Mouse (Mus musculus): ENCODE data around the gene Nedd4. TPM values are rescaled to one million over a fixed set of nuclear protein-coding genes. Genes with fewer than 3 reads are reported as not detected.
"Not testable (repeated sequence)": the region's sequence is repeated elsewhere in the genome, so short reads cannot be mapped to it uniquely, and the experiment has no call there.

Nedd4 gene
- polyA plus RNA-seq, 1 experiment from 2014 or later = 563 TPM

DNA sequence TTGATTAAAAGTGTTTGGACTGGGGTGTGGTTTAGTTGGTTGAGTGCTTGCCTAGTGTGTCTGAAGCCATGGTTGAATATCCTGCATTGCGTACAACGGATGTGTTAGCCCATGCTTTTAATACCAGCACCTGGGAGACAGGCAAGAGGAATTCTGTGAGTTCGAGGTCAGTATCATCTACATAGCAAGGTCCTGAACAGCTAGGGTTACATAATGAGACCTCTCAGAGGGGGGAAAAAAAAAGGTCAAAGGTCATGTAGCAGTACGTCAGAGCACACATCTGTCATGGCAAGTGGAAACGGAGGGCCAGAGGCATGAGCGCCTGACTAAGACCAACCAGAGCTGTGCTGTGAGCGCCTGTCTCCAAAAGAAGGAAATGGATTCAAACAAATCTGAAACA lies 3.4 kb downstream of the Nedd4 start:
- Histone ChIP-seq H3K9ac (replicated peaks) (peak overlapping the region; percentile 99; the same call in 1 of the 2 replicates), H3K27ac (peak overlapping the region; percentile 99), H3K4me1 (replicated peaks) (peaks cover 65% of the 10 kb centered on the region), H3K4me3 (replicated peaks) (peak overlapping the region; percentile 97), H3K27me3 (no peaks in the 10 kb centered on the region), H3K36me3 (peaks cover 36% of the 10 kb centered on the region), H3K4me2 (replicated peaks) (peak overlapping the region; percentile 90), H3K9me3 (no peaks in the 10 kb centered on the region)
- no peak for ATAC-seq
- WGBS = 46% methylated on average over 7 of the region's 7 CpGs

GRCm38 (mm10) chr9:72666352-72667021 lies 4.3 kb downstream of the Nedd4 start:
- H3K9ac ChIP-seq (replicated peaks); H3K27ac ChIP-seq: not testable (repeated sequence)

DNA sequence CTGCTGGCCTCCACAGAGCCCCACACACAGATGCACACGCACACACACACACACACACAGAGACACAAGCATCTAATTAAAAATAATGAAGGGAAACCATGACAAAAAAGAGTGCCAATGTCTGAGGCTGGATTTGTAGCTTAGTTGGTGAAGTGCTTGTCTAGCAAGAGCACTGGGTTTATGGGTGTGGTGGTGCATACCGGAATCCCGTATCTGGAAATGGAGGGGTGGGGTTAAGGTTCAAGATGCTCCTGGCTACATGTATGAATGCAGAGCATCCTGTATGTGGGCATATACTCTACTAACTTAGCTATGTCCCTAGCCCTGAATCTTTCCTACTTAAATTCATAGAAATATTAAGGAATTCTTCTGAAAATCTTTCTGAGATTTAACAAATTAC lies 5.0 kb downstream of the Nedd4 start:
- Histone ChIP-seq H3K4me3 (replicated peaks) (no peak overlapping the region), H3K27me3 (no peaks in the 10 kb centered on the region), H3K27ac (no peak overlapping the region), H3K4me1 (replicated peaks) (peaks cover 60% of the 10 kb centered on the region), H3K9ac (replicated peaks) (no peak overlapping the region), H3K36me3 (peaks cover 43% of the 10 kb centered on the region), H3K9me3 (no peaks in the 10 kb centered on the region), H3K4me2 (replicated peaks) (no peak overlapping the region)
- 80% methylated on average over 3 of the region's 3 CpGs for WGBS
- no peak for ATAC-seq

More at GRCm38 (mm10) chr9:72666352-72667021, 4.3 kb downstream of the Nedd4 start:
- H3K36me3 ChIP-seq = peaks cover 38% of the 10 kb centered on the region
- WGBS = 79% methylated on average over 7 of the region's 8 CpGs
- H3K9me3 ChIP-seq; ATAC-seq; H3K27me3 ChIP-seq; H3K4me3 ChIP-seq (replicated peaks): not testable (repeated sequence)
- H3K4me2 ChIP-seq (replicated peaks) = peak overlapping the region; percentile 90
- peaks cover 58% of the 10 kb centered on the region for H3K4me1 ChIP-seq (replicated peaks)

GRCm38 (mm10) chr9:72669383-72669782 lies 7.2 kb downstream of the Nedd4 start:
- no peaks in the 10 kb centered on the region for H3K9me3 ChIP-seq
- H3K27ac ChIP-seq = 0 out of 2 replicates have a peak overlapping the region, but pooled peaks have one; percentile 11
- whole genome bisulfite sequencing = 74% methylated on average over 7 of the region's 7 CpGs
- peaks cover 52% of the 10 kb centered on the region for H3K4me1 ChIP-seq (replicated peaks)
- H3K4me2 ChIP-seq (replicated peaks) = no peak overlapping the region
- H3K27me3 ChIP-seq = no peaks in the 10 kb centered on the region
- no peak overlapping the region for H3K9ac ChIP-seq (replicated peaks)
- no peak overlapping the region for H3K4me3 ChIP-seq (replicated peaks)
- H3K36me3 ChIP-seq = peaks cover 59% of the 10 kb centered on the region
- ATAC-seq = no peak

GRCm38 (mm10) chr9:72672361-72672760 lies 10.2 kb downstream of the Nedd4 start:
- 35% methylated on average over 2 of the region's 2 CpGs for WGBS
- Histone ChIP-seq H3K4me2 (replicated peaks) (no peak overlapping the region), H3K36me3 (peaks cover 65% of the 10 kb centered on the region), H3K9ac (replicated peaks) (no peak overlapping the region), H3K9me3 (no peaks in the 10 kb centered on the region), H3K4me3 (replicated peaks) (no peak overlapping the region), H3K27me3 (no peaks in the 10 kb centered on the region), H3K4me1 (replicated peaks) (peaks cover 24% of the 10 kb centered on the region), H3K27ac (no peak overlapping the region)
- no peak for ATAC-seq

DNA sequence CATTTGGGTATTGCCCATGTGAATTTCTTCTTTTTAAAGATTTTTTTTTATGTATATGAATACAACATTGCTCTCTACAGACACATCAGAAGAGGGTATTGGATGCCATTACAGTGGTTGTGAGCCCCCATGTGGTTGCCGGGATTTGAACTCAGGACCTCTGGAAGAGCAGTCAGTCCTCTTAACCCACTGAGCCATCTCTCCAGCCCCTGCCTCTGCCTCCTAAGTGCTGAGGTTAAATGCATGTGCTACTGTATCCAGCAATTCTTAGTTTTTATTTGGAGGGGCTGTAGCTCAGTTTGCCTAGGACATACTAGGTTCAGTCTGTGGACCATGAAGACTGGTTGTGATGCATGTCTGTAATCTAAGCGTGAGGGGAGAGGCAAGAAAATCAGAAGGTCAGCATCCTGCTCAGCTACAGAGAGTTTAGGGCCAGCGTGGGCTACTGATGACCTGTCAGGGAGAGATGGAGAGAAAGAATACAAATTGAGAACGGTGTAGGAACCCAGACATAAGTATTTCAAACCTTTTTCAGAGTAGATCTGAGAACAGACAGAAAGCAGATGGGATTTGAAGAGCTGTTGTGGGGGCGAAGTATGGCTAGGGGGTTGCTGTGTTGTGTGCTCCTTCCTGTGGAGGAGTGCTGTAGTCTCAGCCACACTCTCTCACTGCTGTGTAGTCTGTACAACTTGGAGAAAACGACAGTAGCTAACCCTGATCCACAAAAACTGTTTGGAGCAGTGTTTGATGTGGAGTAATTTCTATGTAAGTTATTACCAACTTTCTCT lies 13.0 kb downstream of the Nedd4 start:
- H3K27ac ChIP-seq = no peak overlapping the region
- peaks cover 8% of the 10 kb centered on the region for H3K4me1 ChIP-seq (replicated peaks)
- peaks cover 71% of the 10 kb centered on the region for H3K36me3 ChIP-seq
- no peaks in the 10 kb centered on the region for H3K27me3 ChIP-seq
- no peak for ATAC-seq
- H3K9ac ChIP-seq (replicated peaks) = no peak overlapping the region
- H3K4me3 ChIP-seq (replicated peaks) = no peak overlapping the region
- no peaks in the 10 kb centered on the region for H3K9me3 ChIP-seq
- 93% methylated on average over 6 of the region's 6 CpGs for WGBS
- no peak overlapping the region for H3K4me2 ChIP-seq (replicated peaks)

DNA sequence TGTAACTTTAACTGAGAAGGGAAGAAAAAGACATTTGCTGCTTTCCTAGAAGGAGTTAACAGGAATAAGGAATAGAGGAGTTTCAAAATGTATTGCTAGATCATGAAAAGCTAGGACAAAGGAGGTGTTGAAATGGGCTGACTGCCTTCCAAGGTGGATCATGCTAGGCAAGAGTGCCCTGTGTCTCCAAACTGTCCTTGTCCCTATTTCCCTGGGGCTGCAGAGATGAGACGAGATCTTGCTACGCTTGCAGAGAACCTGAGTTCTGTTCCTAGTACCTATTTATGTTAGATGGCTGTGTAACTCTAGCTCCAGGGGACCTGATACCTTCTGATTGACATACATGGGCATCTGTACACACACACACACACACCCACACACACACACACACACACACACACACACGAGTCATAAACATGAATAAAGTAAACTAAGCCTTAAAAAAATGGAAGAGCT lies 13.6 kb downstream of the Nedd4 start:
- Histone ChIP-seq H3K4me2 (replicated peaks) (no peak overlapping the region), H3K36me3 (peaks cover 68% of the 10 kb centered on the region), H3K27me3 (no peaks in the 10 kb centered on the region), H3K4me3 (replicated peaks) (no peak overlapping the region), H3K9me3 (no peaks in the 10 kb centered on the region), H3K27ac (no peak overlapping the region), H3K4me1 (replicated peaks) (peaks cover 5% of the 10 kb centered on the region), H3K9ac (replicated peaks) (no peak overlapping the region)
- WGBS = 90% methylated on average over 3 of the region's 3 CpGs
- ATAC-seq = no peak

- Histone ChIP-seq H3K27ac (no peak overlapping the region), H3K36me3 (peaks cover 78% of the 10 kb centered on the region), H3K4me1 (replicated peaks) (no peaks in the 10 kb centered on the region), H3K9ac (replicated peaks) (no peak overlapping the region), H3K27me3 (no peaks in the 10 kb centered on the region), H3K4me2 (replicated peaks) (no peak overlapping the region), H3K9me3 (no peaks in the 10 kb centered on the region), H3K4me3 (replicated peaks) (no peak overlapping the region)
- 93% methylated on average over 5 of the region's 5 CpGs for WGBS
- no peak for ATAC-seq
These were observed 15.5 kb downstream of the Nedd4 start for GRCm38 (mm10) chr9:72677659-72678058.

GRCm38 (mm10) chr9:72678771-72679170 lies 16.6 kb downstream of the Nedd4 start:
- no peak for ATAC-seq
- no peak overlapping the region for H3K4me2 ChIP-seq (replicated peaks)
- H3K36me3 ChIP-seq = peaks cover 74% of the 10 kb centered on the region
- H3K27me3 ChIP-seq = no peaks in the 10 kb centered on the region
- no peak overlapping the region for H3K9ac ChIP-seq (replicated peaks)
- H3K4me1 ChIP-seq (replicated peaks) = no peaks in the 10 kb centered on the region
- WGBS = 89% methylated on average over 4 of the region's 4 CpGs
- no peak overlapping the region for H3K27ac ChIP-seq
- H3K4me3 ChIP-seq (replicated peaks) = no peak overlapping the region
- no peaks in the 10 kb centered on the region for H3K9me3 ChIP-seq

- H3K27ac ChIP-seq = no peak overlapping the region
- H3K27me3 ChIP-seq = no peaks in the 10 kb centered on the region
- no peak overlapping the region for H3K4me2 ChIP-seq (replicated peaks)
- no peak overlapping the region for H3K4me3 ChIP-seq (replicated peaks)
- 91% methylated on average over 8 of the region's 8 CpGs for whole genome bisulfite sequencing
- peaks cover 72% of the 10 kb centered on the region for H3K36me3 ChIP-seq
- no peaks in the 10 kb centered on the region for H3K4me1 ChIP-seq (replicated peaks)
- no peaks in the 10 kb centered on the region for H3K9me3 ChIP-seq
- no peak overlapping the region for H3K9ac ChIP-seq (replicated peaks)
- ATAC-seq = no peak
These were observed 19.6 kb downstream of the Nedd4 start for GRCm38 (mm10) chr9:72681652-72682228.

- Histone ChIP-seq H3K36me3 (peaks cover 76% of the 10 kb centered on the region), H3K4me3 (replicated peaks) (no peak overlapping the region), H3K27ac (no peak overlapping the region), H3K9ac (replicated peaks) (no peak overlapping the region), H3K27me3 (no peaks in the 10 kb centered on the region), H3K4me1 (replicated peaks) (no peaks in the 10 kb centered on the region), H3K4me2 (replicated peaks) (no peak overlapping the region), H3K9me3 (no peaks in the 10 kb centered on the region)
- 95% methylated on average over 1 of the region's 1 CpGs for WGBS
- ATAC-seq = no peak
These were observed 21.1 kb downstream of the Nedd4 start for GRCm38 (mm10) chr9:72683268-72683667.

DNA sequence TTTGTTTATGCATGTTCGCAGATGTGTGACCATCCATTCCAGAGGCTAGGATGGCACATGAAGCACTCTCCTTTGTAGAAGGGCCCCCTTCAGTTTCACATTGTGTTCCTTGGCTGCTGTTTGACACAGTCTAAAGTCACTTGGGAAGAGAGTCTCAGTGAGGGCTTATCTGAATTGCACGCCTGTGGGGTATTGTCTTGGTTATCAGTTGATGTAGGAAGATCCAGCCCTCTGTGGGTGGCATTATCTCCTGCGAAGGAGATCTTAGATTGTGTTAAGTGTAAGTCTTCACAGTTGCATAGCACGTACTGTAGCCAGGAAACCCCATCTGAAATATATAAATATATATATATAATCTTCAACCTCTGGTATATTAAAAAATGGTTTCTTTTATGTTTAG lies 23.1 kb downstream of the Nedd4 start:
- H3K27ac ChIP-seq = no peak overlapping the region
- no peaks in the 10 kb centered on the region for H3K27me3 ChIP-seq
- 84% methylated on average over 4 of the region's 4 CpGs for WGBS
- no peaks in the 10 kb centered on the region for H3K4me1 ChIP-seq (replicated peaks)
- no peaks in the 10 kb centered on the region for H3K9me3 ChIP-seq
- no peak overlapping the region for H3K4me2 ChIP-seq (replicated peaks)
- no peak overlapping the region for H3K4me3 ChIP-seq (replicated peaks)
- no peak for ATAC-seq
- peaks cover 85% of the 10 kb centered on the region for H3K36me3 ChIP-seq
- H3K9ac ChIP-seq (replicated peaks) = no peak overlapping the region
